Mouse (Mus musculus) heart, postnatal 36 days (tissue): ENCODE results near the gene Scgn. TPM values are rescaled to one million over a fixed set of nuclear protein-coding genes. Genes with fewer than 3 reads are reported as not detected.

Source experiments
- DNase-seq, 2 experiments: peaks; one replicate each; pipeline ENCODE4 v3.0.0; 2021 to 2022
- intact Hi-C: fragments of 180-260 bp; cut with DNase I; formaldehyde crosslinking; loops from one replicate; pipeline ENCODE4 v1.15.1; 2025
- total RNA-seq, 2 experiments: library from RNA; stranded (reverse); gene quantifications; 2 replicates each; pipeline ENCODE4 v1.2.3; 2021

The Scgn gene
- not detected for total RNA-seq

GRCm38 (mm10) chr13:23990928-23991327 is at the start of gene Scgn:
Gene Scgn (minus strand): TSS chr13:23991214.
- intact Hi-C loops = no loop called here
- peak; percentile 27 to 49 for DNase-seq

- DNase-seq = no peak
These were observed 49.2 kb upstream of the Scgn start for GRCm38 (mm10) chr13:24040221-24040620.

GRCm38 (mm10) chr13:24037502-24037901 is 46.5 kb upstream of the Scgn start:
- intact Hi-C loops = no loop called here
- peak in 1 of 2 experiments; percentile 5 for DNase-seq

More at GRCm38 (mm10) chr13:24040221-24040620, 49.2 kb upstream of the Scgn start:
- intact Hi-C loops = no loop called here

GRCm38 (mm10) chr13:24036150-24036549 is 45.1 kb upstream of the Scgn start:
- DNase-seq = no peak
- intact Hi-C loops = no loop called here

DNA sequence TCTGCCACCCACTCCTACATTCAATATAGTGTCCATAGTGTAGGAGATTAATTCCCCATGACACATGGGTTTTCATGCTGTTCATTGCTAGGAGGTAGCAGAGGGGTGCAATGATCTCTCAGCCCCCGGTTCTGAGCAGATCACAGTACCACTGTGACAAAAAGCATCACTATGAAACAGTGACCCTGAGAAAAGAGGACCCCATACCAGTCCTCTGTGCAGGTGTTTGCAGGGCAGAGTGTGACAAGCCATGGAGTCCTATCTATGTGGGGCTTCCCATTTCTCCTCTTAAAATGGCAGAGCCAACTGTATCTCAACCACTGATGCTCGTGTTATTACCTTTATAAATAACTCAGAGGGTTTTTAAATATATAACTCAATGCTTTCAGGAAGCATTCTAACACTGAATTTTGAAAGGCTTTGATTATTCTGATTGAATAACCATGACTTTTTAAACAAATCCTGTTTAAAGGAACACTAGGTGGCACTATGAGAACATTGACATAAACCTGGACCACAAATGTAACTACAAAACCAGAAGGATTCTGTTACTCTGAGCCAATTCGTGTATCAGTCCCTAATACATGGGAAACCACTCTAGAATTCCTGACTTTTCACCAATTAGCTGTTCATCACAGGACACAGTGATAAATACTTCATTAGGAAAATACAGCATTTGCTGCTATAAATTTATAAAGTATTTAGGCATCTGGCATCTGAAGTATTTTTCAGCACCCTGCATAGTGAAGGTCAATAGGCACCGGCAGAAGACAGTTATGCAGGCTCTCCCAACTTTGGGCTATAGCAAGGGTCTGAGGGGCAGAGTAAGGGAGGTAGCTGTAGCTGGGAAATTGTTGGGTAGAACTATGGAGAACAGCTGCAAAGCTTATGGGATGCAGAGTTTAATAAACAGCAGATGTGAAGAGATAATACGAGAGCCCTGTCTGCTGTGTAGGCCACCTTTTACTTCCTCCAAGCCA is 36.5 kb upstream of the Scgn start:
- DNase-seq = no peak
- intact Hi-C loops = loop anchor here (5.0 kb wide), 2 partner anchors 255 to 270 kb away; partner anchors contain the start of gene Carmil1

DNA sequence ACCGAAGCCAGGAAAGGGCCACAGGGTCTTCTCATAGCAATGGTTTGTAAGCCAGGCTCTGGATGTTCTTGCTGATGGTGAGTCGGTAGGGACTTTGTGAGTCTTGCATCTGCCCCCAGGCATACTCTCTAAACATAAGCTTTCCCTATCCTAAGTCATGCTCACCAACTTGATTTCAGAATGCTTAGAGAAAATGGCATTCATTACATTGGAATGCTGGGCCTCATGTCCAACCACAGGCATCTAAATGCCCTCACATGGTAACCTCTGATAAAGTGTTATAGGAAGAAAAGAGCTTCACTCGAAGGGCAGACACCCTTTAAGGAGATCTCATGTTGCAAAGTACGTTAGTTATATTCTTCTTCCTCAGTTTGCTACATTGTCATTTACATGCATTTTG is 27.5 kb upstream of the Scgn start:
- no peak for DNase-seq
- intact Hi-C loops = no loop called here

DNA sequence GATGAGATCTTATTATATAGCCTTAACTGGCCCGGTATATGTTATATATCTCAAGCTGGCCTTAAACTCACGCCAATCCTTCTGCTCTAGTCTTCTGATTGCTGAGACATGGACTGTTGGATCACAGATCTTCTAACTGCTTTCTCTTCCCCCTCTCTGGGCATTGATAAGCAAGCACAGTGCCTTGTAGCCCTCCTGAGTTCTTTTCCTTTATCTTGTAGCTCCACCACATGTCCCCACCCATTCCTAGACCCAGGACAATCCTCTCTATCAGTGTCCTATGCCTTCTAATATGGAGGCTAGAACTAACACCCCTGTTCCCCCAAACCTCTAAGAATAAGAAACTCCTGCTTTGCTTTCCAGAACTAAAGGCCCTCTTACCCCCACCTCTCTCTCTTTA is 14.5 kb upstream of the Scgn start:
- no peak for DNase-seq
- intact Hi-C loops = no loop called here

GRCm38 (mm10) chr13:24001797-24002196 is 10.8 kb upstream of the Scgn start:
- intact Hi-C loops = no loop called here

DNA sequence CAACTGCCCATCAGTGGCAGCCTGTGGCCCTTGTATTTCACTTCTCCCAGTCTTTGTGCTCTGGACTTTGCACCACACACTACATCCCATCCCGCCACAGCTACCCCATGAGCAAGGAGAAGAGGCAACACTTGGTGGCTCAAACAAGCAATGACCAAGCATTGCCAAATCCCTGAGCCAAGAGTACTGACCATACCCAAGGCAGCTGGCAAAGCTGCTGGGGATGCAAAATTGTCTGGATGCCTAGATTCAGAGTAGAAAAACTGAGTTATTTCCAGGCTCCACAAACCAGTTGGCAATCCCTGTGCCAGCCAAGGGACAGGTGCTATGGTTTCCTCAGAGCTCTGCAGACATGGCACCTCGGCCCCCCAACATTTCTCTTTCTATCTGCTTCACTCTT is 10.1 kb upstream of the Scgn start:
- no peak for DNase-seq
- intact Hi-C loops = no loop called here

More at GRCm38 (mm10) chr13:24001797-24002196, 10.8 kb upstream of the Scgn start:
- DNase-seq = no peak

DNA sequence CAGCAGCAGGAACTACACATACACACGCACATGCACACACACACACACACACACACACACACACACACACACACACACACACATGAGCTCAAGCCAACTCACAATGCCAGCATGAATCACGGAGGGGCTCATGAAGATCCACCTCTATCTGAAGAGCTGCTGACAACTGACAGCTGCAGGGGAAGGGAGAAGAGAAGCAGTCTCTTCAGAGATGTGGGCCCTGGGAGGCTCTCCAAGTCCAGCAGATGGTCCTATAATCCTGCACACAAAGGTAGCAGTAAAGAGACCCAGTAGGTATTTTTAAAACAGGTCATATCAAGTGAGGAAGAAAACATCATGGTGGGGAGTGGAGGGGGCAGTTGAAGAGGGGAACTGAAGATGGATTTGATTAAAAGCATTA is 7.8 kb upstream of the Scgn start:
- DNase-seq = no peak
- intact Hi-C loops = no loop called here

DNA sequence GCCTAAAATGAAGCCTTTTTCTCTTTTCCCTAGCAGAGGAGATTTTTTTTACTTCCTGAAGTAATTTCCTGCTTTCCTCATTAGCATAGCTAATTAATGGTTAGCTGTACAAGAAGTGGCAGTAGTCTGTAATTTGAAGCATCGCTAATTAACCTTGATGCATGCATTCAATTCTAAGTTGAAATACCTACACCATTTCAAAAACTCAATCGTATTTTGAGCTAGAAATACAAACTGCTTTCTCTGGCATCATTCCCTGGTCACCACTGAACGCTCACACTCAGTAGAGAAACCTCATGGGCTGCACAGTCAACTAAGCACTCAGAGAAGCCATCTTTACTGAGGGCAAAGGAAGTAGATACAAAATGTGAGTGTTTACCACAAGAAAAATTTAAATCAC is 3.7 kb upstream of the Scgn start:
- DNase-seq = no peak
- intact Hi-C loops = no loop called here

DNA sequence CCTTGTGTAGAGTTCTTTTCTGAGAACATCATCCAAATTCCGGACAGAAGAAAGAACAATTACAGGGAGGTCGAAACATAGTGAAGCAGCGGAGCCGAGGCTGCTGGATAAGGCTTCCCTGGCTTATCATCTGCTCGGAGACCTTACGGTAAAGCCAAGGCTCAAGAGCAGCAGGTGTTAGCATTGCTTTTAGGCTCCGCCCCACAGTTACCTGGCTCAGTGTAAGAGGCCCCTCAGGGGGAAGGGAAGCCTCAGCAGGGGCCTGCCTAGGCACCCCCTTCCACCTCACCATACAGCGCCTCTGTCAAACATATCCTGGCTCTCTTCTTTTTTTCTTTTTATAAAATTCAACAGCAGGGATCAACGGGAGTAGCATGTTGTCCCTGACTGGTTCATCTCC is 3.0 kb upstream of the Scgn start:
- no peak for DNase-seq
- intact Hi-C loops = no loop called here

- intact Hi-C loops = no loop called here
- no peak for DNase-seq
These were observed 563 bp downstream of the Scgn start for GRCm38 (mm10) chr13:23990451-23990850.

- intact Hi-C loops = no loop called here
- no peak for DNase-seq
These were observed 5.9 kb downstream of the Scgn start for GRCm38 (mm10) chr13:23985130-23985529.

DNA sequence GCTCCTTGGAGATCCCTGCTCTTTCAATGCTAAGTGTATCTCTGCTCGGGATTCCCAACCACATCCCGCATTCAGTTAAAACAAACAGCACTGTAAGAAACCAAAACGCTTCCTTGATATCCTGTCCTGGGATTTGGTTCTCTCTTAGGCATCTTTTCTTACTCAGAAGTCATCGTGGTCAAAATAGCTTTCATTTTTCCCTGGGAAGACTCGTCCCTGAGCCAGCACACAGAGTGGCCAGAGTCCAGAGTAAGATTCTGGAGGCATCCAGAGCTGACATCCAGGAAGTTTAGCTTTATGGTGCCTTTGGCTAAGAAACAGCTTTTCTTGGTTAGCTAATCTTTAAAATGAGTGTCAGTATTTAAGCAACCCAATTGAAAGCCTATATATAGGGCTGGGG is 18.7 kb downstream of the Scgn start:
- intact Hi-C loops = no loop called here
- DNase-seq = no peak

DNA sequence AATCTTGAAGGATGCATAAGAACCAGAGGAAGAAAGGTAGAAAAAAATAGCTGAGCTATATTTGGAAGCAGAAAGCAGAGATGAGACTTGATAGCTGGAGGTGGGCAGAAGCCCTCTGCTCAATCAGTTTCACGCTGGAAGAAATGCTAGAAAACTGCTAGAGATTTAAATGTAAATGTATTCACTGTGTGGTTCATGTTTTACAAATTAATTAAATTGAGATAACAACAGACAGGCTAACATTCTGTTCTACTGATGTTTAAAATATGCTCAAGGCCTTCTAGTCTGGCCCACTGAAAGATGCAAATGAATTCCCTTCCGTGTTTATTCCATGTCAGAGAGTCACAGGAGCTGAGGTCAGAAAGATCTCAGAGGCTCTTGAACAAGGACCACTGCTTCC is 19.1 kb downstream of the Scgn start:
- intact Hi-C loops = no loop called here
- DNase-seq = no peak

DNA sequence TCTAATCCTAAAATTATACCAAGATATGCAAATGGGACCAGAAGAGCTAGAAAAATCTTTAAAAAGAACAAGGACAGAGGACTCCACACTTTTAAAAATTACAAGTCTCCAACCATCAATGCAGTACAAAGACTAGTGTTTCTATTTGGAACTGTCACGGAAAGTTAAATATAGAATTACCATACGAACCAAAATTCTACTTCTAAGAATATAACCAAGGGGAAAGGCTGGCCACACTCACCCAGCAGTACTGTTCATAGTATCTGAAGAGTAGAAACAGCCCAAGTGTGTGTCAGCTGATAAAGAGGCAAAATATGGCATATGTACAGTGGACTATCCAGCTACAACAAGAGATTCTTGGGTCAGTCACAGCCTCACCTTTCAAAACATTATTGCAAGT is 26.1 kb downstream of the Scgn start:
- DNase-seq = no peak
- intact Hi-C loops = no loop called here

GRCm38 (mm10) chr13:23959776-23960175 is 31.2 kb downstream of the Scgn start:
- intact Hi-C loops = no loop called here
- no peak for DNase-seq

DNA sequence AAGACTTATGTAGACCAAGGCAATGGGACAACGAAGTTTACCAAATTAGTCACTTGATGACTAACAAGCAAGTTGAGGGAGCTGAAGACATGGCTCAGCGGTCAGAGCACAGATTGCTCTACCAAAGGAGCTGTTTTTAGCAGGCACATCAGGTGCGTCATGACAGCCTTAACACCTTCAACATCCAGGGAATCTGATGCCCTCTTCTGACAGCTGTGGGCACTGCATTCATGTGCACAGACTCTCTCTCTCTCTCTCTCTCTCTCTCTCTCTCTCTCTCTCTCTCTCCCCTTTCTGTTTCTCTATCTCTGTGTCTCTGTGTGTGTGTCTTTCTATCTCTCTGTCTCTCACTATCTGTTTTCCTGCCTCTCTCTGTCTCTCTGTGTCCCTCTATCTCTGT is 40.1 kb downstream of the Scgn start:
- intact Hi-C loops = no loop called here
- DNase-seq = peak in 1 of 2 experiments; percentile 24

DNA sequence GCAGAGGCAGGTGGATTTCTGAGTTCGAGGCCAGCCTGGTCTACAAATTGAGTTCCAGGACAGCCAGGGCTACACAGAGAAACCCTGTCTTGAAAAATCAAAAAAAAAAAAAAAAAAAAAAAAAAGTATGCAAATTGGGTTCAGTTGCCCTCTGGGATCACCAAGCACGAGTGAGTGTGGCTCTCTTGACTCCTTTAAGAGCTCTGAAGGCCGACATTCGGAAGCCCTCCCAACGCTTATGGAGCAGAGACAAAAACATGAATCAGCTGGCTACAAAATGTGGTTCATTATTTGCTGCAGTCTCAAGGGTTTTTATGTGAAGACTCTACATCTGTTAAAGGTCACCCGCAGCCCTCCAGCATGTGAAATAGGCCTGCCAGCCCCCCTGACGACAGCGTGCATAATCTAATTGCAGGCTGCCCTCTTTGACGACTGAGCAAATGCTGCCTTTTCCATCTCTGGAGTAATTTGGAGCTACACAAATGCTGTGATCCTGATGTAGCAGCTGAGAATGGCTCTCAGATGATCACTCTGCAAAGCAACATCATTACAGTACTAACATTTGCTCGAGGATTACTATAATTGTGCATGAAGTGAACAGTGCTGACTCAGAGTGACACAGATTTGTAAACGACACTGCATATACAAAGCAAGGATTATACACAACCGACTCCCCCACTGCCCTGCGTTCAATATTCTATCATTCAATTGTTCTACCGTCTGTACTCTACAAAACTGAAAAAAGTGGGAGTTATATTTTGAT is 41.3 kb downstream of the Scgn start:
- DNase-seq = peak in 1 of 2 experiments; percentile 7
- intact Hi-C loops = loop anchor here (5.0 kb wide), 1 partner anchor 112 kb away; the partner anchor contains the start of gene Slc17a3

DNA sequence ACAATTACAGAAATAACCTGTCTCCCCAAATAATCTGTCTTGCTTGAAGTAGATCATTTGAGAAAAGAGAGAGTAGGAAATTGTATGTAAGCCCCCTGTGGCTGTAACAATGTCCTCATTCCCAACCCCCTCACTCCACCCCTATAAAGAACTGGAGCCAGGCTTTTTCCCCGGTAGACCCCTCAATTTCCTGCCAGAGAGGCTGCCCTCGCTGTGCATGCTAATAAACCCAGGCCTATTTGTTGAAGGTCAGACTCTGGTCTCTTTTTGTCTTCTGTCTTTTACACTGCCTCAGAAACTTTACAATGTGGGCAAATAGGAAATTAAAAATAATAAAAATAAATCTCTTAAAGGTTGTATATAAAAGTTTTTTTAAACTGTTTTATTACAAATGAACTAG is 44.8 kb downstream of the Scgn start:
- no peak for DNase-seq
- intact Hi-C loops = loop anchor here (5.0 kb wide), 1 partner anchor 109 kb away; the partner anchor contains the start of gene Slc17a3
